Mouse (Mus musculus) CH12.LX (cell line): ENCODE results near the gene Slc6a20b. TPM values are rescaled to one million over a fixed set of nuclear protein-coding genes. Genes with fewer than 3 reads are reported as not detected.

Source experiments
- DNase-seq: peaks from one replicate; pipeline ENCODE4 v3.0.0-alpha.2; 2013; ENCODE audit errors: extremely low read depth
- H3K27ac ChIP-seq: 2 replicates; pipeline ENCODE4 v1.5.1; 2012; ENCODE audit warnings: low read depth, mild to moderate bottlenecking, control low read depth, moderate library complexity; ENCODE audit not compliant: insufficient read depth
- H3K27me3 ChIP-seq: replicated peaks from 2 replicates; pipeline ENCODE3; 2012; ENCODE audit warnings: inconsistent platforms
- H3K36me3 ChIP-seq, 2 experiments: replicated peaks in 1 of 2; 2 replicates each; pipeline versions ENCODE3 to v1.6.1; 2012; ENCODE audit warnings: inconsistent platforms in 1 of 2, low read length in 1 of 2, mild to moderate bottlenecking in 1 of 2, mixed read lengths in 1 of 2, moderate library complexity in 1 of 2; ENCODE audit not compliant: control insufficient read depth in 1 of 2, insufficient read depth in 1 of 2
- H3K4me1 ChIP-seq, 2 experiments: 2 replicates each; pipeline ENCODE4 v1.6.1; 2012; ENCODE audit warnings: inconsistent platforms in 1 of 2, moderate library complexity in 1 of 2; ENCODE audit not compliant: insufficient read depth in 2 of 2, control insufficient read depth in 1 of 2
- H3K4me2 ChIP-seq: 2 replicates; pipeline ENCODE4 v1.6.1; 2012; ENCODE audit warnings: low read depth, mild to moderate bottlenecking, control low read depth; ENCODE audit not compliant: poor library complexity, insufficient read depth, severe bottlenecking
- H3K4me3 ChIP-seq, 3 experiments: fragments of 150-350 bp in 1 of 3; sonication (generic) in 1 of 3; replicated peaks in 1 of 3; 2 replicates each; pipeline versions ENCODE3 to v1.5.1; 2011 to 2012; ENCODE audit warnings: low read depth in 2 of 3, low read length in 2 of 3, mild to moderate bottlenecking in 2 of 3, moderate library complexity in 2 of 3, control low read depth in 1 of 3, improper control_type of control experiment in 1 of 3, inconsistent platforms in 1 of 3, mixed read lengths in 1 of 3; ENCODE audit not compliant: poor library complexity in 1 of 3
- H3K79me2 ChIP-seq: replicated peaks from 2 replicates; pipeline ENCODE4 v1.6.1; 2012; ENCODE audit warnings: mild to moderate bottlenecking, moderate library complexity; ENCODE audit not compliant: control insufficient read depth, poor library complexity, insufficient read depth, severe bottlenecking; ENCODE audit errors: extremely low read depth
- H3K9ac ChIP-seq: 2 replicates; pipeline ENCODE4 v1.6.1; 2012; ENCODE audit warnings: low read depth, mild to moderate bottlenecking, control low read depth, moderate library complexity; ENCODE audit not compliant: insufficient read depth
- H3K9me3 ChIP-seq: replicated peaks from 2 replicates; pipeline ENCODE3; 2012; ENCODE audit warnings: low read length, inconsistent platforms, mixed read lengths
- CHD1 ChIP-seq: IDR thresholded peaks from 2 replicates; pipeline ENCODE4 v1.6.1; 2012; ENCODE audit warnings: low read depth, low read length, improper control_type of control experiment, inconsistent platforms
- E2F4 ChIP-seq: IDR thresholded peaks from 2 replicates; pipeline ENCODE4 v1.6.1; 2011; ENCODE audit warnings: low read depth, low read length, improper control_type of control experiment; ENCODE audit not compliant: insufficient replicate concordance
- ELF1 ChIP-seq: IDR thresholded peaks from 2 replicates; pipeline ENCODE4 v1.6.1; 2014; ENCODE audit warnings: low read depth, mild to moderate bottlenecking, inconsistent platforms, low read length, improper control_type of control experiment
- EP300 ChIP-seq: IDR thresholded peaks from 2 replicates; pipeline ENCODE4 v1.6.1; 2011; ENCODE audit warnings: low read length, improper control_type of control experiment
- IRF4 ChIP-seq: IDR thresholded peaks from 2 replicates; pipeline ENCODE4 v1.6.1; 2014; ENCODE audit warnings: low read depth, mild to moderate bottlenecking, inconsistent platforms, low read length, improper control_type of control experiment
- JUN ChIP-seq: IDR thresholded peaks from 2 replicates; pipeline ENCODE4 v1.6.1; 2011; ENCODE audit warnings: low read depth, mild to moderate bottlenecking, low read length, improper control_type of control experiment, moderate library complexity; ENCODE audit not compliant: insufficient read depth
- MAFK ChIP-seq: IDR thresholded peaks from 2 replicates; pipeline ENCODE4 v1.6.1; 2011; ENCODE audit warnings: low read length, improper control_type of control experiment; ENCODE audit not compliant: insufficient replicate concordance
- MAX ChIP-seq: IDR thresholded peaks from 2 replicates; pipeline ENCODE4 v1.6.1; 2011; ENCODE audit warnings: low read length, improper control_type of control experiment
- MAZ ChIP-seq: IDR thresholded peaks from 2 replicates; pipeline ENCODE4 v1.6.1; 2012; ENCODE audit warnings: low read depth, mild to moderate bottlenecking, inconsistent platforms, low read length, improper control_type of control experiment, moderate library complexity
- MYC ChIP-seq: IDR thresholded peaks from 2 replicates; pipeline ENCODE4 v1.6.1; 2011; ENCODE audit warnings: low read depth, mild to moderate bottlenecking, improper control_type of control experiment, low read length
- POLR2AphosphoS2 ChIP-seq: IDR thresholded peaks from 2 replicates; pipeline ENCODE4 v1.6.1; 2011; ENCODE audit warnings: low read depth, low read length, improper control_type of control experiment
- SIN3A ChIP-seq: IDR thresholded peaks from 2 replicates; pipeline ENCODE4 v1.6.1; 2012; ENCODE audit warnings: low read length, improper control_type of control experiment, inconsistent platforms
- TCF12 ChIP-seq: IDR thresholded peaks from 2 replicates; pipeline ENCODE4 v1.6.1; 2014; ENCODE audit warnings: low read depth, mild to moderate bottlenecking, inconsistent platforms, low read length, improper control_type of control experiment
- UBTF ChIP-seq: IDR thresholded peaks from 2 replicates; pipeline ENCODE4 v1.6.1; 2012; ENCODE audit warnings: low read depth, mild to moderate bottlenecking, inconsistent platforms, low read length, improper control_type of control experiment, moderate library complexity
- USF1 ChIP-seq: IDR thresholded peaks from 2 replicates; pipeline ENCODE4 v1.6.1; 2014; ENCODE audit warnings: low read depth, mild to moderate bottlenecking, inconsistent platforms, low read length, improper control_type of control experiment
- USF2 ChIP-seq: conservative IDR thresholded peaks from 2 replicates; pipeline ENCODE4 v1.6.1; 2011; ENCODE audit warnings: low read depth, low read length, improper control_type of control experiment
- ZC3H11A ChIP-seq: IDR thresholded peaks from 2 replicates; pipeline ENCODE4 v1.6.1; 2012; ENCODE audit warnings: low read depth, mild to moderate bottlenecking, inconsistent platforms, low read length, improper control_type of control experiment
- ZKSCAN1 ChIP-seq: IDR thresholded peaks from 2 replicates; pipeline ENCODE4 v1.6.1; 2012; ENCODE audit warnings: low read depth, inconsistent platforms, low read length, improper control_type of control experiment, borderline replicate concordance
- dilution Hi-C: fragments of 300-500 bp; cut with MboI; formaldehyde crosslinking; loops from 2 replicates; pipeline ENCODE4 v1.14.3; 2020; ENCODE audit warnings: low sequenced_read_pairs; ENCODE audit not compliant: extremely low pct_unique_long_range_greater_than_20kb, extremely low pct_ligation_motif_present
- in situ Hi-C: fragments of 300-500 bp; cut with MboI; formaldehyde crosslinking; loops from 3 replicates; pipeline ENCODE4 v1.14.3; 2019; ENCODE audit warnings: low sequenced_read_pairs, low pct_ligation_motif_present, low pct_unique_long_range_greater_than_20kb, mixed read lengths
- polyA plus RNA-seq: library from polyadenylated mRNA; unstranded; fragments of >175 nt; gene quantifications from 2 replicates; pipeline ENCODE4 v1.2.1, GENCODE M21; 2012; ENCODE audit warnings: low read depth; ENCODE audit not compliant: insufficient read length
- total RNA-seq, 2 experiments: library from RNA; depleted of rRNA; stranded (reverse); fragments of 300-350 nt in 1 of 2; fragments of >200 nt in 1 of 2; gene quantifications; 2 replicates each; pipeline ENCODE4 v1.2.3; 2012 to 2014

The Slc6a20b gene
- total and polyA plus RNA-seq, 3 experiments = 0.55 TPM; not detected in 2

DNA sequence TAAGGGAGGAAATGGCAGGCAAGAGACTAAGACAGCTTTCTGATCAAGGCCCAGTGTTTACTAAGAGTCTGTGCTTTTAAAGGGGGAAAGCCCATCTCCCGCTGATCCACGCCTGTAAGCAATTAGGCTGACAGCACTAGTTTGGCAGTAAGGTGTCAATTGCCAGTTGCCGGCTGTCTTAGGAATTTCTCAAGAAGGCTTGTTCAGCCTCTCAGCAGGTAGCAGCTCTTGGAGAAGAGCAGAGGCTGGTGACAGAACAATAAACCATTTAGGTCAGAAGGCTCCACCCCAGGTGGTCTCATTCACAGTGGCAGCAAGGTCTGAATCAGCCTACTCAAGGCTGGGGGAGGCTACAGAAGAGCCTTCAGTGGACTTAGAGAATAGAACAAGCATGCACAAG, 77.8 kb downstream of the Slc6a20b start:
- Histone ChIP-seq H3K4me2 (no peak overlapping the region), H3K79me2 (no peaks in the 10 kb centered on the region; the same call in 1 of the 2 replicates), H3K4me3 (no peak overlapping the region), H3K27ac (no peak overlapping the region), H3K4me1 (no peaks in the 10 kb centered on the region), H3K27me3 (no peaks in the 10 kb centered on the region), H3K36me3 (peaks cover 62 to 95% of the 10 kb centered on the region in 2 experiments), H3K9me3 (no peaks in the 10 kb centered on the region), H3K9ac (no peak overlapping the region)
- dilution Hi-C loops = no loop called here
- no peak for DNase-seq
- in situ Hi-C loops = no loop called here
- no peak for TF ChIP-seq ZKSCAN1
- no peak for TF ChIP-seq UBTF
- TF ChIP-seq JUN = no peak
- no peak for TF ChIP-seq MAZ
- no peak for TF ChIP-seq EP300
- no peak for TF ChIP-seq E2F4
- TF ChIP-seq MYC = no peak
- no peak for TF ChIP-seq TCF12
- no peak for TF ChIP-seq USF2
- no peak for TF ChIP-seq MAX
- TF ChIP-seq IRF4 = no peak
- TF ChIP-seq ELF1 = no peak
- TF ChIP-seq ZC3H11A = no peak
- no peak for TF ChIP-seq USF1
- no peak for TF ChIP-seq POLR2AphosphoS2
- TF ChIP-seq CHD1 = no peak
- no peak for TF ChIP-seq SIN3A
- no peak for TF ChIP-seq MAFK

Other genes starting within 250 kb of the Slc6a20b start
- gene Limd1, start 153.9 kb downstream of the Slc6a20b start, total RNA-seq (2012; rRNA removed) = 64.5 and 68.6 TPM in 2 replicates
- gene Limd1, start 153.9 kb downstream of the Slc6a20b start, total RNA-seq (2014; rRNA removed) = 52.6 and 52.7 TPM in 2 replicates
- 54.6 and 60.5 TPM in 2 replicates for gene Limd1, start 153.9 kb downstream of the Slc6a20b start, polyA plus RNA-seq
- gene Sacm1l, start 102.8 kb downstream of the Slc6a20b start, total RNA-seq (2012; rRNA removed) = 29.5 and 31.1 TPM in 2 replicates
- gene Sacm1l, start 102.8 kb downstream of the Slc6a20b start, total RNA-seq (2014; rRNA removed) = 67.6 and 77.0 TPM in 2 replicates
- 37.4 and 38.2 TPM in 2 replicates for gene Sacm1l, start 102.8 kb downstream of the Slc6a20b start, polyA plus RNA-seq
- gene Ccr9, start 45.9 kb upstream of the Slc6a20b start, total RNA-seq (2012; rRNA removed) = 0.04 TPM in 2 replicates
- not detected in 2 replicates for gene Ccr9, start 45.9 kb upstream of the Slc6a20b start, total RNA-seq (2014; rRNA removed)
- gene Ccr9, start 45.9 kb upstream of the Slc6a20b start, polyA plus RNA-seq = 0.09 and 0.10 TPM in 2 replicates
- gene Slc6a20a, start 46.3 kb upstream of the Slc6a20b start, total RNA-seq (2012; rRNA removed) = not detected in 2 replicates
- gene Slc6a20a, start 46.3 kb upstream of the Slc6a20b start, total RNA-seq (2014; rRNA removed) = not detected in 2 replicates
- gene Slc6a20a, start 46.3 kb upstream of the Slc6a20b start, polyA plus RNA-seq = not detected in 2 replicates
- gene Lztfl1, start 85.1 kb upstream of the Slc6a20b start, total RNA-seq (2012; rRNA removed) = 17.6 and 17.8 TPM in 2 replicates
- 25.6 and 35.7 TPM in 2 replicates for gene Lztfl1, start 85.1 kb upstream of the Slc6a20b start, total RNA-seq (2014; rRNA removed)
- 28.3 and 36.7 TPM in 2 replicates for gene Lztfl1, start 85.1 kb upstream of the Slc6a20b start, polyA plus RNA-seq
- 0.08 and 0.34 TPM in 2 replicates for gene Cxcr6, start 173.9 kb upstream of the Slc6a20b start, total RNA-seq (2012; rRNA removed)
- 1.4 and 1.5 TPM in 2 replicates for gene Cxcr6, start 173.9 kb upstream of the Slc6a20b start, total RNA-seq (2014; rRNA removed)
- gene Cxcr6, start 173.9 kb upstream of the Slc6a20b start, polyA plus RNA-seq = 0.80 and 1.0 TPM in 2 replicates
- gene Fyco1, start 219.3 kb upstream of the Slc6a20b start, total RNA-seq (2012; rRNA removed) = 6.9 and 10.2 TPM in 2 replicates
- gene Fyco1, start 219.3 kb upstream of the Slc6a20b start, total RNA-seq (2014; rRNA removed) = 1.9 and 2.1 TPM in 2 replicates
- 5.1 and 6.0 TPM in 2 replicates for gene Fyco1, start 219.3 kb upstream of the Slc6a20b start, polyA plus RNA-seq
- 0.92 and 1.9 TPM in 2 replicates for gene Xcr1, start 229.5 kb upstream of the Slc6a20b start, total RNA-seq (2012; rRNA removed)
- gene Xcr1, start 229.5 kb upstream of the Slc6a20b start, total RNA-seq (2014; rRNA removed) = 0.53 and 0.62 TPM in 2 replicates
- gene Xcr1, start 229.5 kb upstream of the Slc6a20b start, polyA plus RNA-seq = 0.56 and 0.57 TPM in 2 replicates